Mouse (Mus musculus) bone marrow, adult 2 months (tissue): ENCODE measurements around the gene Olfr1491. TPM values are rescaled to one million over a fixed set of nuclear protein-coding genes. Genes with fewer than 3 reads are reported as not detected.

ENCODE experiments used
- H3K27ac ChIP-seq: fragments of 200-500 bp; 2 replicates; pipeline ENCODE4 v1.5.1; 2012; ENCODE audit warnings: low read depth, mild to moderate bottlenecking, control low read depth, inconsistent platforms, low read length; ENCODE audit not compliant: control insufficient read depth, poor library complexity, insufficient read depth
- H3K4me1 ChIP-seq: fragments of 200-500 bp; 2 replicates; pipeline ENCODE4 v1.6.1; 2011; ENCODE audit warnings: low read length; ENCODE audit not compliant: control insufficient read depth, insufficient read depth
- H3K4me3 ChIP-seq: fragments of 200-500 bp; replicated peaks from 2 replicates; pipeline ENCODE3; 2011; ENCODE audit warnings: mild to moderate bottlenecking, low read depth, low read length, control low read depth; ENCODE audit not compliant: control insufficient read depth
- CTCF ChIP-seq: fragments of 200-500 bp; IDR thresholded peaks from 2 replicates; pipeline ENCODE4 v1.5.1; 2011; ENCODE audit warnings: low read length, control low read depth; ENCODE audit not compliant: control insufficient read depth, insufficient read depth
- POLR2A ChIP-seq: fragments of 200-500 bp; IDR thresholded peaks from 2 replicates; pipeline ENCODE4 v1.6.1; 2011; ENCODE audit warnings: low read depth, mild to moderate bottlenecking, control low read depth, low read length, borderline replicate concordance; ENCODE audit not compliant: control insufficient read depth
- WGBS: fragments of 180-500 bp; shearing (Covaris S2); methylation state at CpG from one replicate; pipeline ENCODE4 v1.1.7; 2018; 5-methylcytosine and 5-hydroxymethylcytosine counted together
- polyA plus RNA-seq: library from polyadenylated mRNA; stranded (reverse); fragments of >200 nt; gene quantifications from 2 replicates; pipeline ENCODE4 v1.2.4, GENCODE M21; 2011; ENCODE audit warnings: low replicate concordance; ENCODE audit not compliant: missing spikeins, insufficient read depth, insufficient read length

The Olfr1491 gene
- not detected in 2 replicates for polyA plus RNA-seq

- no peak within 1 kb of the TSS for H3K4me3 ChIP-seq
- WGBS = 71% methylated on average over 3 of the region's 3 CpGs
- no peak for TF ChIP-seq POLR2A
- TF ChIP-seq CTCF = no peak
- H3K27ac ChIP-seq = no peak within 1 kb of the TSS
- no peaks in the 10 kb centered on the region for H3K4me1 ChIP-seq
These were observed at the start of gene Olfr1491 for GRCm38 (mm10) chr19:13696968-13697367. Gene Olfr1491 (plus strand): TSS chr19:13697268.

GRCm38 (mm10) chr19:13650791-13651190 lies 46.3 kb upstream of the Olfr1491 start, which contains the start of gene Olfr1490:
Gene Olfr1490 (plus strand): TSS chr19:13651091.
- TF ChIP-seq POLR2A = no peak
- no peak for TF ChIP-seq CTCF
- Histone ChIP-seq H3K4me3 (no peak within 1 kb of the TSS), H3K4me1 (no peaks in the 10 kb centered on the region), H3K27ac (no peak within 1 kb of the TSS)
- 62% methylated on average over 1 of the region's 1 CpGs for WGBS

GRCm38 (mm10) chr19:13722978-13723377 lies 25.9 kb downstream of the Olfr1491 start, which contains the start of gene Olfr1493-ps1:
Gene Olfr1493-ps1 (plus strand): TSS chr19:13723278.
- H3K4me3 ChIP-seq = no peak within 1 kb of the TSS
- no peak for TF ChIP-seq POLR2A
- 35% methylated on average over 2 of the region's 2 CpGs for WGBS
- no peak within 1 kb of the TSS for H3K27ac ChIP-seq
- no peaks in the 10 kb centered on the region for H3K4me1 ChIP-seq

- TF ChIP-seq CTCF = no peak
- TF ChIP-seq POLR2A = no peak
- no peaks in the 10 kb centered on the region for H3K4me1 ChIP-seq
- no peak within 1 kb of the TSS for H3K27ac ChIP-seq
- no peak within 1 kb of the TSS for H3K4me3 ChIP-seq
- WGBS = 79% methylated on average over 4 of the region's 4 CpGs
These were observed 42.4 kb downstream of the Olfr1491 start, which contains the start of gene Olfr1494 for GRCm38 (mm10) chr19:13739428-13739827. Gene Olfr1494 (plus strand): TSS chr19:13739728.

- no peak for TF ChIP-seq POLR2A
- no peak for TF ChIP-seq CTCF
- Histone ChIP-seq H3K27ac (no peak overlapping the region), H3K4me1 (no peaks in the 10 kb centered on the region), H3K4me3 (no peak overlapping the region)
- 76% methylated on average over 1 of the region's 1 CpGs for WGBS
These were observed 52.3 kb downstream of the Olfr1491 start for GRCm38 (mm10) chr19:13749366-13749765.

Other genes starting within 250 kb of the Olfr1491 start
- gene Olfr1472, start 241.2 kb upstream of the Olfr1491 start, polyA plus RNA-seq = not detected in 2 replicates
- not detected in 2 replicates for gene Olfr1474, start 227.7 kb upstream of the Olfr1491 start, polyA plus RNA-seq
- gene Olfr1475, start 217.1 kb upstream of the Olfr1491 start, polyA plus RNA-seq = not detected in 2 replicates
- gene Olfr1477, start 196.7 kb upstream of the Olfr1491 start, polyA plus RNA-seq = not detected in 2 replicates
- gene Olfr1480, start 169.4 kb upstream of the Olfr1491 start, polyA plus RNA-seq = not detected in 2 replicates
- not detected in 2 replicates for gene Olfr1484, start 113.8 kb upstream of the Olfr1491 start, polyA plus RNA-seq
- gene Olfr1487, start 79.9 kb upstream of the Olfr1491 start, polyA plus RNA-seq = not detected in 2 replicates
- 0.20 and 0.40 TPM in 2 replicates for gene Olfr1489, start 65.6 kb upstream of the Olfr1491 start, polyA plus RNA-seq
- gene Olfr1490, start 46.2 kb upstream of the Olfr1491 start, polyA plus RNA-seq = not detected in 2 replicates
- not detected in 2 replicates for gene Olfr1493-ps1, start 26.0 kb downstream of the Olfr1491 start, polyA plus RNA-seq
- not detected in 2 replicates for gene Olfr1494, start 42.5 kb downstream of the Olfr1491 start, polyA plus RNA-seq
- not detected in 2 replicates for gene Olfr1495, start 67.3 kb downstream of the Olfr1491 start, polyA plus RNA-seq
- not detected in 2 replicates for gene Olfr1496, start 80.6 kb downstream of the Olfr1491 start, polyA plus RNA-seq
- gene Olfr1497, start 100.9 kb downstream of the Olfr1491 start, polyA plus RNA-seq = not detected in 2 replicates
- not detected in 2 replicates for gene Olfr1499, start 122.2 kb downstream of the Olfr1491 start, polyA plus RNA-seq
- gene Olfr1500, start 133.2 kb downstream of the Olfr1491 start, polyA plus RNA-seq = not detected in 2 replicates
- not detected in 2 replicates for gene Olfr1501, start 153.4 kb downstream of the Olfr1491 start, polyA plus RNA-seq
- gene Olfr1502, start 164.5 kb downstream of the Olfr1491 start, polyA plus RNA-seq = not detected in 2 replicates
- not detected in 2 replicates for gene Olfr1504, start 200.7 kb downstream of the Olfr1491 start, polyA plus RNA-seq
- gene Olfr1505, start 216.3 kb downstream of the Olfr1491 start, polyA plus RNA-seq = not detected in 2 replicates